Mouse (Mus musculus) heart, postnatal 14 days (tissue): ENCODE measurements around the gene Sobp. TPM values are rescaled to one million over a fixed set of nuclear protein-coding genes. Genes with fewer than 3 reads are reported as not detected.

Source experiments
- DNase-seq, 2 experiments: peaks; one replicate each; pipeline ENCODE4 v3.0.0; 2021 to 2022
- intact Hi-C: fragments of 180-260 bp; cut with DNase I; formaldehyde crosslinking; loops from one replicate; pipeline ENCODE4 v1.15.1; 2025
- total RNA-seq, 2 experiments: library from RNA; stranded (reverse); gene quantifications; 2 replicates each; pipeline ENCODE4 v1.2.3; 2021

Sobp gene
- total RNA-seq, 2 experiments from 2014 or later, result 14.4 to 14.6 TPM

DNA sequence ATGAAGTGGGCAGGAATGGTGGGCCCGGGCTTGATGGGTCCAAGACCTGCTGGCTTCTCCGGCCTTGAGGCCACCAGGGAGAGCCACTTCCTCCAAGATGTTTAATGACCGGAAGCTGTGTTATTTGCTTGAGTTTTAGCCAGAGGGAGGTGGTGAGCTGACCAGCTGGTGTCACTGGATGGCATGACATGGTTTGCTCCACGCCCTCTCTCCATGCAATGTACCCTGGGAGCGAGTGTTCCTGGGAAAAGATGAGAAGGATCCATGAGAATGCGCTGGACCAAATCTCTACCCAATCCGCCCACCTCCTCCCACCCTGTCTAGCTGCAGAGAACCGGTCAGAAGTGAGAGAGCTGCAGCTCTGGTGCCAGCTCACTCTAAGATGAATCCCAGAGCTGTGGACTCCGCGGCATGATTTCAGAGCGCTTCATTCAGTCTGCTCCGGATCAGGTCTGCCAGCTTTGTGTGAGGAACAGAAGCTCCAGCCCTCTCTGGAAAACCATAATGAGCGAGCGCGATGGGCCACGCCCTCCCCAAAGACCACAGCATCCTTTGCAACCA lies 170.1 kb downstream of the Sobp start:
- intact Hi-C loops, result loop anchor here (10.0 kb wide), 1 partner anchor 371 kb away; no protein-coding TSS in a partner anchor
- no peak for DNase-seq

DNA sequence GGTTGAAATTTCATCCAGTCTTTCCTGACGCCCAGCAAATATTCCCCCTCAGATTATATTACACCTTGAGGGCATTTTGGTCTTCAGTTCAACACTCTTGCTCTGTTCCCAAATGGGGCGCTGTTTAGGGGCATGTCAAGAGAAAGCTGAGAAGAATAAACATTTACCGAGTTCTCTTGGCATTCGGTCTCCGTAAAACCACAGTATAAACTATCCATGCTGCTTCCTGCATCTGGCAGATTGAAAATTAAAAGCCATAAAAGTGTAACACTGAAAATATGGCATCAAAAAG lies 170.9 kb downstream of the Sobp start:
- intact Hi-C loops, result loop anchor here (10.0 kb wide), 1 partner anchor 371 kb away; no protein-coding TSS in a partner anchor
- DNase-seq, result no peak

DNA sequence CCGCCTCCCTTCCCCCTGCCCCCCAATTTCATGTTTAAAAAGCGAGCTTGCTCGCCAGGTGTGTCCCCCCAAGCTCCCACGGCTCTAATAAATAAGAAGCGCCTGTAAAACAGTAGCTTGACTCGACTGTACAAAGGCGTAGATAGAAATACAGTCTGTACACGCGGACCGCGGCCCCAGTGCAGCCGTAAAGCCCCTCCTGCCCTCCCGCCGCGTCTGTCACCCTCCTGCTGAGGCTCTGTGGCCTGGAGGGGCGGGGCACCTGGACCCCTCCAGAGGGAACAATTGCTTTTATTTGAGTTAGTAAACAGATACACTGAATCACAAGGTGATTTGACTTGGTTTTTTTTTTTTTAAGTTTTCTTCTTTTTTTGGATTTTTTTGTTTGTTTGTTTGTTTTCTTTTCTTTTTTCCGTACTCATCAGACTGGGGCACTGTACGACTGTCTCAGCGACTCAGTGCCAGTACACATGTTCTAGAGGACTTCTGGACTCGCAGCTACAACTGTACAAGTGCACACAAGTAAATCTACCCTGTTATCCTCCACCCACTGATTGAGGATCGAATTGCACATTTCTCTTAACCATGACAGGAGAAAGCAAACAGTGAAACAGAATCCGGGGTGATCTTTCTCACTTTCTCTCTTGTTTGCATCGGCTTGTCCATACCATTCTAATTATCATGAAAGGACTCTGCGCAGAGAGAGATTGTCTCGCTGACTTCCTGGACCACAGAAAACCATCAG lies 171.4 kb downstream of the Sobp start:
- DNase-seq, result no peak
- intact Hi-C loops, result loop anchor here (10.0 kb wide), 1 partner anchor 372 kb away; no protein-coding TSS in a partner anchor

DNA sequence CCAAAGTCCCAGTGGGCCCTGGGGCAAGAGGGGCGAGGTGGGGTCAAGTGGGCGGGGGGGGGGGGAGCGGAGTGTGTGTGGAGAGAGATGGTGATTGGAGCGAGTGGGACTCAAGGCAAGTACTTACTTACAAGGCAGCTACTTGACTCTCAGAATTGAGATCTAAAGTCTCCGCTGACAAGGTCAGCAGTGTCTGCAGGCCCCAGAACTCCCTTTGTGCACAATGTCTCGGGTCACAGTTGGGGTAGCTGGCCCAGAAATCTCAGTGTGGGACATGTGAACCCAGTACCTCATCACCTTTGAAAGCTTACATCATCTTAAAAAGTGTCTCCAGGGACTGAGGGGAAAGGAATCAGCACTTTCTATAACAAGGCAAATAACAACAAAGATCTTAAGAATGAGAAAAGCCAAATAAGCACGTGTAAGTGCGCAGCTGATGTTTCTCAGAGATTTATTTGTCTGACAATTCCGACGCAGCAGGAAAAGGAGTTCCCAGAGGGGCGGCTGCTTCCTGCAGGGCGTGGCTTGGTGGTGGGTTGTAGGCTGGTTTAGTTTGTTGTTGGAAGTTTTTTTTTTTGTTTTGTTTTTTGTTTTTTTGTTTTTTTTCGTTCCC lies 172.2 kb downstream of the Sobp start:
- peak; percentile 33 to 39 for DNase-seq
- intact Hi-C loops, result loop anchor here (10.0 kb wide), 1 partner anchor 373 kb away; no protein-coding TSS in a partner anchor

DNA sequence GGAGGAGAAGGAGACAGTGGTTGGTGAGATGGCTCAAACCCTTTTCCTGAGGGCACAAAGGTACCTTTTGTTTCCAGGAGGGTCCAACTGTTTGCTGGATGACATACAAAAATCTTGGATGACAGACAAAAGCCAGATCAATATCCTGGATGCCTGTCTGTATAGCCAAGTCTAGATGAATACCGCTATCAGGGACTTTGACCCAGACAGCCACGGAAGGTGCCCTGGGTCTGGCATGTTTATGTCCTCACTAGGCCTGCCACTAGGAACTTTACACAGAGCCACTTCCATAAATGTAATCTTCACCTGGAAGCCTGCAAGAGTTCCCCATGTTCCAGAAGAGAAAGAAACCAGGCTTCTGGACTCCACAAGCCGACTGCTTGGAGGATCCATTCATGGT lies 172.9 kb downstream of the Sobp start:
- no peak for DNase-seq
- intact Hi-C loops, result loop anchor here (10.0 kb wide), 1 partner anchor 373 kb away; no protein-coding TSS in a partner anchor

DNA sequence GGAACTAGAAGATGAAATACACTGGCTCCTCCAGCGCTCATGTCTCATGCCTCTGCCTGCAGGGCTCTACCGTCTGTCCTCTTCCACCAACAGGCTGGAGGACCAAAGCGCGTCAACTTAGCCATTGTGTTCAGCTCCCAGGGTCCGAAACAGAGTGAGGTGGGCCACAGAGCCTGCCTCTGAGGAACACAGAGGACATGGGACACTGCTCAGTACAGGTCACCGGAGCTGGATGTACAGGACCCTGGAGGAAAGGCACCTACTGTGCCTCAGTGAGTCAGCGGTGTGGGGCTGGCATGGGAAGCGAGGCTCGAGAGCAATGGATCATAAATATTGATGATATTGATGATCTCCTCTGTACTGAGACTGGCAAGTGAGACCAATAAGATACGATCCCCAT lies 175.0 kb downstream of the Sobp start:
- DNase-seq, result no peak
- intact Hi-C loops, result no loop called here

DNA sequence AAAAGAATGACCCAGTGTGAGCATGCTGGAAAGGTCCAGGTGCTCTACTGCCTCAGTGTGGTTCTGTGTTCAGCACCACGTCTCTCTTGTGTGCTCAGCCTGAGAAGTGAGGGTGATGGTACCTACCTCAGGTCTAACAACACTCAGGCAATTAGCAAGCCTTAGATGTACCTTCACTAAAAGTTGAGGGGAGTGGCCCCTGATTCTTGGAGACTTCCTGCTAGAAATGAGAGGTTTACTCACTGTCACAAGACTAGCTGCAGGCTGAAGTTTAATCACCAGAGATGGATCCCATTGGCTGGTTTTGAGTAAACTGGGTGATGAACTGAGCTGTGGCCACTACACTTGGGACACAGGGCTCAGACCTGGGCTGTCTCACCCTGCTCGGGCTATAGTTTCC lies 177.1 kb downstream of the Sobp start:
- intact Hi-C loops, result no loop called here
- DNase-seq, result no peak

DNA sequence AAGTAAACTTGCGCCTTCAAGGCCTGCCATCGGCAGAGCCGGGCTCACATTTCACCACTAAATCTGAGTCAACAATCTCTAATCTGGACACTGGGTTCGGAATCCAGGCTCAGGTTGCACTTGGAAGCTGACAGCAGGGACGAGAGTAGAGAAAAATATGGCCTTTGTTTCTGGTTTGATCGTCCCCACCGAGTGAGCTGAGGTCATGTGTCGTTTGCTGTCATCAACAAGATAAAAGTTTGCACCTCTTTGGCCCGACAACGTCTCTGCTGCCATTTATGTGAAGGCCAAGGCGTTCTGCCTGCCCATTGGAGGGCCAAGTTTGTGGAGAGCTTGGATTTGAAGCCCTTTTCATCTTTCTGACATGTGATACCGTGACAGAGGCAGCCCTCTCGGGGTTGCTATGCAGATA lies 178.8 kb downstream of the Sobp start:
- no peak for DNase-seq
- intact Hi-C loops, result no loop called here

DNA sequence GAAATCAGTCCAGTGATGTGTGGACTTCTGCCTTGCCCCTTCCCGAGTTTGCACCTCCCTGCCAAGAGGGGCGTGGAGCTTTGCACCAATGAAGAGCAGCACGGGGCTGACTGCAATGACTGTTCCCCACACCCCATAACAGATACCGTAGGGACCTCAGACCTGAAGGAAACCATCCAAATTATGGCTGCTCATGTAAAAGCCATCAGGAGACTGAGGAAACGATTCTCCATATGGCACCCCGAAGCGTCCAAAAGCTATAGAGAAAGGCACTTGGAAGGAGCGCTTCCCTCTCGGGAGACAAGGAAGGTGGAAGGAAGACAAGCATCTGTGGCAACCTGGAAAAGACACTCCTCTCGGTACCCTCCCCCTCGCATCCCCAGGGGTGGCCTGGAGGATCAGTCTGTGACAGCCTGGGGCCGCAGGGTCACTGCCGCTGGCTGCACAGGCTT lies 180.0 kb downstream of the Sobp start:
- intact Hi-C loops, result no loop called here
- DNase-seq, result no peak

DNA sequence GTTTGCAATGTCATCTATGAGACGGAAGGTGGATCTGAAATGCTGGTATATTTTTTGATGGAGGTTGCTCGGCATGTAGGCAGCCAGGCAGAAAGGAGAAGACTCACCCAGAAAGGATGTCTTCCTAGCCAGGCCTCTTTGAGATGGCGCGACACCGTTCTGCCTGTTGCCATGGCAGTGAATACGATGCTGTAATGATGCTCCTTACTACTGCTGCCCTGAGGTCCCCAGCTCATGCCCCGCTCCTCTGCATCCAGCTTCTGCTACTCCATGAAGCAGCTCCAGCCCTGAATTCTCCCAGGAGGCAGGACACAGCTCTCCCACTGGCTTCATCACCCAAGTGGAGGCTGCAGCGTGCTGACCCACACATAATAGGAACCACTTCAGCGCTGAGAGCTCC lies 183.3 kb downstream of the Sobp start:
- DNase-seq, result no peak
- intact Hi-C loops, result no loop called here

DNA sequence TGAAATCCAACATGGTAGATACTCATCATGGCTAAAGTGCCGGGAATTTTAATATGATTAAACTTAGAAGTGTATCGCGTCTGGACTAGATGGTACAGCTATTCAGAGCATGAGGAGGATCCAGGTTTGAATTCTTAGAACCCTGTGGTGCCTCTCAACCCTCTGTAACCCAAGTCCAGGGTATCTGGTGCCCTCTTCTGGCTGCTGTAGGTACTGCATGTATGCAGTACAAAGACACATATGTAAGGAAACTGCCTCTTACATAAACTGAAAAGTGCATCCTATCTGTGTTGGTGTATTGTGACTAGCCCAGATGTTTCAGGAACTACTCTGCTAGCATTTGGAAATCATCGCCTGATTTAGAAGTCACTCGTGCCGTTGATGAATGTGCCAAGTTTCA lies 184.4 kb downstream of the Sobp start:
- intact Hi-C loops, result loop anchor here (1.0 to 5.0 kb wide), 3 partner anchors 32 to 293 kb away; no protein-coding TSS in a partner anchor

DNA sequence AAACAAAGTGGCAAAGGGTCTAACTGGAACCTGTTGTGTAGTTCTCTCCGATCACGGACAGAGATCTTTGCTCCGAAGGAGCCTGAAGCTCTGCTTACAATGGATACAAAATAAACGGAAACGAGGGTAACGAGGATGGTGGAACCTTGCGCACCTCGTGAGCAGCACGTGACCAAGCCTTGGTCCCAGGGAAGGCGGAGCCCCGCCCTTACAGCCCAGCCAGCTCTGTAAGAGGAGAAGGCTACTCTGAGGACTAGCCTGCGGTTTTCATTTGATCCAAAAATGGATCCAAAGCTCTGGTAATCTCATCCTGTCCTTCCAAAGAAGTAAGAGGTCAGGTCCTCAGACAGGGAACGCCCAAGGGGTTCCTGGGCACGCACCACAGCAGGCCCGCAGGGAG lies 185.7 kb downstream of the Sobp start:
- intact Hi-C loops, result loop anchor here (5.0 kb wide), 2 partner anchors 146 to 291 kb away; no protein-coding TSS in a partner anchor

More for the DNA sequence above, 184.4 kb downstream of the Sobp start:
- DNase-seq, result peak; percentile 58 to 73

DNA sequence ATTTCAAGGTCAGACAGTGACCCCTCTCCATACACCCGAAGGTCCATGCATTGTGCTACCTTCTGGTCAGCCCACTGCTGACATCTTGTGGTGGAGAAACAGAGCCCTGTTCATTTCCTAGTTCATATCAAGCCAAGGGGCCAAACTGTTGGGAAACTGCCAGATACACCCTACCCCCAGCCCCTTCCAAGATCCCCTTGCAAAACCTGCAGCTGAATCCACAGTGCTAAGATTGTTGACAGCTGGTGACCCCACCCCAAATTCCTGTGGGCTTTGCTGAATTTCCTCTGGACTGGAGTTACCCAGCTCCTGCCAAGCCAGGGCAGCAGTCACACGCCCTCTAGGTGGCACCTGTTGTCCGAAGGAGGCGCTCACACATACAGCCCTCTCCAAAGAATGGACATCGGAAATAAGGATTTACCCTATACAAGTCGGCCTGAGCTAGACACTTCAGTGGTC lies 186.7 kb downstream of the Sobp start:
- intact Hi-C loops, result loop anchor here (5.0 kb wide), 2 partner anchors 145 to 290 kb away; no protein-coding TSS in a partner anchor
- DNase-seq, result peak; percentile 53 to 62

More for the DNA sequence above, 185.7 kb downstream of the Sobp start:
- DNase-seq, result no peak

DNA sequence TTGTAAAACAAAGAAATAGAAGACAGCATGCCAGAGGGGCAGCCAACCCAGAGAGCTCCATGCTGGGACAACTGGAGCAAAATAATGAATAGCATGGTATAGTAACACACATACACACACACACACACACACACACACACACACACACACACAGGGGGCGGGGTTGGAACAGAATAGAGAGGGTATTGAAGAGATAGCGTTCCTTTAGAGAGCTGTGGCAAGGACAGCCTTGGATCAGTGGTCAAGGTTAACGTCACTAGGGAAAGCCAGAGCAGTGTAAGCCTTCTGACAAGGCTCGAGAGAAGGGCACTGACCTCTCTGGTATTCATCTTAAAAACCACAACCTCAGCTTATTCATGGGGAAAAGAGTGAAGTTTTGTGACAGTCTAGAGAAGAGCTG lies 189.4 kb downstream of the Sobp start:
- DNase-seq, result no peak

DNA sequence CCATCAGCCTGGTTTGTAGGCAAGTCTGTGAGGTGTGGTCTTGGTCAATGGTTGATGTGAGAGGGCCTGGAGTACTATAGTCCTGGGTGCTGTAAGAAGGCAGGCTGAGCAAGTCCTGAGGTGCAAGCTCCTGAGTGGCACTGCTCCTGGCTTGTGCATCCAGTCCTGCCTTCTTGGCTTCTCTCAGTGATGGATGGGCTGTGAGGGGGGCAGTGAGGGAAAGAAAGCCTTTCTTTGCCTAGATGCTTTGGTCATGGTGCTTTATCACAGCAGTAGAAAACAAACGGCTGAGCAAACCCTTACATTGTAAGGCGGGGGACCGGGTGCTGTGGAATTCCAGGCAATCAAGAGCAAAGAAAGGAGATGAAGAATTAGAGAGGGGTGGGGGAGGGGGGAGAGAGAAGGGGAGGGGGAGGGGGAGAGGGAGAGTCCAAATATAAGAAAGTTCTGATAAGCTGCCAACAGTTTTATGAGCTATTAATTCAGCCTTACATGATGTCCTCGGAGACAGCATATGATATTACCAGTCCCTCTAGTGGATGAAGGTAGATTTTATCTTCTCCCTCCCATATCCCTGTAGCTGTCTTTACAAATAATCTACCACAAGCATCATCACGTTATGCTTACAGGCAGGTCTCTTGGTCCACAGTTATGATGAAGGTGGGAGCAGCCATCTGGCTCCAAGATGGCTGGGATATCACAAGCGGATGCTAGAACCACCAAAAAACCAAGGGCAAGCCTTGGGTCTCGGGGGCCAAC lies 193.2 kb downstream of the Sobp start:
- DNase-seq, result no peak
- intact Hi-C loops, result no loop called here

More for the DNA sequence above, 189.4 kb downstream of the Sobp start:
- intact Hi-C loops, result loop anchor here (5.0 kb wide), 2 partner anchors 143 to 288 kb away; no protein-coding TSS in a partner anchor

DNA sequence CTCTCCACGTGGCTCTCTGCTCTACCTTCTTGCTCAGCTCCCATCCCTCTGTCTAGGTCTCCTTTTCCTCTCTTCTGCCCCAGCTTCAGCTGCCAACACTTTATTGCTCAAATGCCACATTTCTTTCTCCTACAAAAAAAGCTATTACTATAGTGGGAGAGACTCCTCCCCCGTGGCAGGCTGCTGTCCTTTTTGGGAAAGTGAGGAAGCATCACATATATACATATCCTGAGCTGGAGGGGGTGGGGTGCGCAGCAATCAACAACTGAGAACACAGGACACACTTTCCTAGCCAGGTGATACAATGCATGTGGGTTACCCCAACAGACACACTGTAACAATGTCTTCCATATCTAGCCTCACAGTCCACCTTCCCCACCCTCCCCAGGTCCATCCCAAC lies 196.0 kb downstream of the Sobp start:
- intact Hi-C loops, result no loop called here
- no peak for DNase-seq

DNA sequence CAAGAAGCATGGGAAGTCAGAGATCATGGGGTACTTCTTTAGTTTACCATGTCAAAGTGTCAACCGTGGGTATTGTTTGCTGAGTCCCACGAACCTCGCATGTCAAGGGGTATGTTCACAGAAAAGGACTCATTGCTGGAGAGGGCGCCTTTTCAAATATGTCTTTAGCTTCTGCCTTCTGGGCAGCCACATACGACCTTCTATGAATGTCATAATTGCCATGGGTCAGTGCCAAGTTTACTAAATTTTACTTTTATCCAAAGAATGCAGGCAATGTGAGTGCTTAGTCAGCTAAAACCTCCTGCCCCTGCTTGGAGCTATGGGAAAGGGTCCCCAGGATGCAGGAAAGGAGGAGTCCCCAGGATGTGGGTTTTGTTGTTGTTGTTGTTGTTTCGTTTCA lies 197.8 kb downstream of the Sobp start:
- DNase-seq, result no peak
- intact Hi-C loops, result no loop called here

DNA sequence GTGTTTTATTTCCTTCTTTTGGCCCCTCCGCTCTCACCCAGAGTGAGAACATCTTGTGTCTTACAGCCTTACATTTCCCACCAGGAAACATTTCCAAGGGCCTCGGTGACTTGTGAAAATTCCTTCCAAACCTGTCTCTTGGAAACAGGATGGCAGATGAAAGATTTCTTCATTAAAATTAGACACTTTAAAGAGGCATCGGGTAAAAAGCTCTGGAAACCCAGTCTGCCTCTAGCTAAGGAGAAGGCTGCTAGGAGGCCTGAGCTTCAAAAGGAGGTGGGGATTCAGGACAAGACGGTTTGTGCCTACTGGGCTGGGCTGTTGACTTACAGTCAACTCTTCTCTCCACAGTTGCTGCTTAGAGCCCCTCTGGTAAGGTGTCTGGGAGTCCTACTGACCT lies 200.8 kb downstream of the Sobp start:
- DNase-seq, result no peak
- intact Hi-C loops, result no loop called here

DNA sequence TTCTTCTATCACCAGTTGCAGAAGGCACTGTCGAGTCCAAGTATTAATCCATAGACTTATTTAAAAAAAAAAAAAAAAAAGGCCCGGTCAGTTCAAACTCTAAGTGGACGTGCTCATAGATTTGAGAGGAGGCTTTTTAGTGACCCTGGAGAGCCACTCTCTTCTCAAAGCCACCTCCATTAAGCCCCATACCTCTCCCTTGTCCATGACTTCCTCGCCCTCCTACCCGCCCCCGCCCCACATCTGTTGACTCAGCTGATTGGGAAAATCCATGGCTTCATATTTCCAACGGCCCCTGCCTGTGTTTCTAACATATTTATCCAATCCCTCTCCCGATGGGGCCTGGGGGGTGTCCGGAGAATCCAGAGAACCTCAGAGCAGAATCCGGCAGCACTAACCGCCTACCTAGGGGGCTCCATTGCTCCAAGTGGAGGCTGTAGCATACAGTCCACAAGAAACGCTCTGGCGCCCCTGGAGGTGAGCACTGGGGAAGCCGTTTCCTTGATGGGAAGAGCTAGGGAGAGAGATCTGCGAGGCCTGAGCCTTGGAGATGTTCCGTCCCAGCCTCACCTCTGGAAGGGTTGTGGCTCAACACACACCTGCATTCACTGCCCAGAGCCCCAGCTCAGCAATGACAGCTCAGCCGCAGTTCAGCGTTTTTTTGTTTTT lies 201.7 kb downstream of the Sobp start:
- intact Hi-C loops, result no loop called here
- DNase-seq, result peak; percentile 75 to 80

DNA sequence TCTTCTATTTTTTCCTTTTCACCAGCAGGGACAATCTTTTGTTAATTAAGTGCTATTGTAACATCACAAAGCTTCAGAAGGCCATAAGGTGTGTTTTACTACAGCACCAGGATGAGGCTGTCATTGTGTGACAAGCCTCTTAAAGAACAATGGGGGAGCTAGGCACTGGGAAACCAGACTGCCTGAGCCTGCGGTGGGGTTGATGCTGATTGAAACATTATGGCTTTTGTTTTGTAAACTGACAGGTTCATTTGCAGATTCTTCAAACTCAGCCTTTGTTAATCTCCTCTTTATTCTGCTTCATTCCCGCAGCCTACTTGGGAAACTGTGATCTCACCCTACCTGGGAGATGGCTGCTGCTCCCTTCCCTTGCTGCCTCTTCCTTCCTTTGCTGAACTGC lies 206.0 kb downstream of the Sobp start:
- intact Hi-C loops, result no loop called here
- no peak for DNase-seq
